Mouse (Mus musculus): ENCODE data around the gene Cog5. TPM values are rescaled to one million over a fixed set of nuclear protein-coding genes. Genes with fewer than 3 reads are reported as not detected.

Cog5 gene
- polyA plus RNA-seq, 1 experiment from 2014 or later, result 31.3 TPM

DNA sequence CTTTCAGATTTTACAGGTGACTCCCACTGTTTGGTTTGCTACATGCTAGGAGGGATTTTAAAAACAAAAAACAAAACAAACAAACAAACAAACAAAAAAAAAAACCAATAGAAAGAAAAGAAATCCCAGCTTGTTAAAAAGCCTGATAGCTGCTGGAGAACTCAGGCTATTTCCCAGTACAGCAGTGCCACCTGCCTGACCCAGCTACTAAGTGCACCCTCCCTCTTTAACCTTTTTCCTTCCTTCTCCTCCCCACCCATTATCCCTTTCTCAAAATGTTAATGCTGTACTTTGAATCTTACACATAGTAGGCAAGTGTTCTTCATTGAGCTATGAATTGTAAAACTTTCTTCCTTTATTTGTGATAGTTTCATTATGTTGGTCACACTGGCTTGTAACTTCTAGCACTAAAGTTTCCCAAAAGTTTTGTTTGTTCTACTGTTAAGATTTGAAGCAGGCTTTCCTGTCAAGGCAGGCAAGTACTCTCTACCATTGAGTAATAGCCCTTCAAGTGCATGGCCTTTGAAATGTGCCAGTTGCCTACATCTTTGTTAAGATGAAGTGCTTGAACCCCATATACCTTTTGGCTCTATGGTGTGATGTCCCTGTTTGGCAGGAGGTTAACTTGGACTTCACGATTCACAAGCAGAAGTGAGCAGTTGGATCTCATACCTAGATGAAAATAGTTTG lies 65.1 kb downstream of the Cog5 start:
- Histone ChIP-seq H3K9ac (ENCODE audit: low read length) (no peak overlapping the region), H3K4me2 (ENCODE audit: low read depth, low read length) (no peak overlapping the region), H3K27me3 (ENCODE audit: control insufficient read depth, insufficient read depth, low read length) (no peaks in the 10 kb centered on the region), H3K4me1 (ENCODE audit: control insufficient read depth, insufficient read depth, low read length) (no peaks in the 10 kb centered on the region; the same call in 1 of the 2 replicates), H3K4me3 (replicated peaks; ENCODE audit: low read length) (no peak overlapping the region), H3K9me3 (replicated peaks; ENCODE audit: control insufficient read depth, low read length) (no peaks in the 10 kb centered on the region), H3K36me3 (ENCODE audit: control insufficient read depth, insufficient read depth, low read length) (no peaks in the 10 kb centered on the region), H3K27ac (ENCODE audit: low read length) (no peak overlapping the region)
- ATAC-seq (ENCODE audit: insufficient read depth, low FRiP score), result no peak
- WGBS, result 64% methylated on average over 1 of the region's 1 CpGs

DNA sequence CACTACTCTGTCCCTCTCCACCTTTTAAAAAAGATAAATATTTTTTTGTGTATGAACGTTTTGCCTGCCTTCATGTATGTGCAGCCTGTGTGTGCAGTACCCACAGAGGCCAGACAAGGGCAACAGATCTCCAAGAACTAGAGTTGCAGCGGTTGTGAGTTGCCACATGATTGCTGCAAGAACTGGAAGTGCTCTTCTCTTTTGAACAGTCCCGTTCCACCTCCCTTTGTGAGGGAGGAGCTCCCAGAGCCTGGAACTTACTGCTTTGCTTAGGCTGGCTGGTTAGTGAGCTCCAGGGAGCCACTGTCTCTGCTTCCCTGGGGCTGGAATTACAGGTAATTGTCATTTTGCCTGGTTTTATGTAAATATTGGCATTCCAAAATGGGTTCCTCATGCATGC lies 69.9 kb downstream of the Cog5 start:
- Histone ChIP-seq H3K4me1 (ENCODE audit: control insufficient read depth, insufficient read depth, low read length) (no peaks in the 10 kb centered on the region; the same call in 1 of the 2 replicates), H3K27ac (ENCODE audit: low read length) (no peak overlapping the region), H3K4me2 (ENCODE audit: low read depth, low read length) (no peak overlapping the region), H3K9ac (ENCODE audit: low read length) (no peak overlapping the region), H3K27me3 (ENCODE audit: control insufficient read depth, insufficient read depth, low read length) (no peaks in the 10 kb centered on the region), H3K9me3 (replicated peaks; ENCODE audit: control insufficient read depth, low read length) (no peaks in the 10 kb centered on the region), H3K4me3 (replicated peaks; ENCODE audit: low read length) (no peak overlapping the region), H3K36me3 (ENCODE audit: control insufficient read depth, insufficient read depth, low read length) (no peaks in the 10 kb centered on the region)
- WGBS, result 81% methylated on average over 3 of the region's 3 CpGs
- no peak for ATAC-seq (ENCODE audit: insufficient read depth, low FRiP score)

DNA sequence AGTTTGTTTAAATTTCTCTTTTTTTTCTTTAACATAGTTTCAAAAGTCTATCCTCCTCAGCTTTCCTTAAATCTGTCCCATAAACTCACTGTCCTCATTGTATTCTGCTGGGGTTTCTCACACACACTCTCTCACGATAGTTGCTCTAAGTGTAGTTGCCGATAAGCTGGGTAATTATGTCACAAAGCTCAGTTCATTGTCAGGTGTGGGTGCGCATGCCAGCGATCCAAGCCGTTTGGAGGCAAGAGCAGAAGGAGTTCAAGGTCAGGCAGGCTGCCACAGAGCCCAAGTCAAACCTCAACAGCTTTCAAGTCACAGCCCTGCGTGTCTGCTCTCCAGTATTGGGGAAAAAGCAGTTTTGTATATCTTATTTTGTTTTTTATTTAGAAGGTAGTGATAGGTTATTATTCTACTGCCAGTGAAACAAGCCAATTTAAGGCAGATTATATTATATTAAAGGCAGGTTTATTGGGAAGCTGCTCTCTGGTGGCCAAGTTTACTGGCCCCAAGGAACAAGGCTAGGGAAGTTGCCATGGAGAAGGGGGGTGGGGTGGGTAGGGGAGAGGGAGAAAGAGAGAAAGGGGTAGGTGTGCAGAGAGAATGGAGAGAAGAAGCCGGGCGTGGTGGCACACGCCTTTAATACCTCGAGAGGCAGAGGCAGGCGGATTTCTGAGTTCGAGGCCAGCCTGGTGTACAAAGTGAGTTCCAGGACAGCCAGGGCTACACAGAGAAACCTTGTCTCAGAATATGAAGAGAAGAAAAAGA lies 71.0 kb downstream of the Cog5 start:
- no peaks in the 10 kb centered on the region; the same call in 1 of the 2 replicates for H3K4me1 ChIP-seq (ENCODE audit: control insufficient read depth, insufficient read depth, low read length)
- no peak overlapping the region for H3K27ac ChIP-seq (ENCODE audit: low read length)
- H3K36me3 ChIP-seq (ENCODE audit: control insufficient read depth, insufficient read depth, low read length), result no peaks in the 10 kb centered on the region
- ATAC-seq (ENCODE audit: insufficient read depth, low FRiP score), result no peak
- H3K9ac ChIP-seq (ENCODE audit: low read length), result no peak overlapping the region
- H3K4me3 ChIP-seq (replicated peaks; ENCODE audit: low read length), result no peak overlapping the region
- 85% methylated on average over 12 of the region's 12 CpGs for WGBS
- no peak overlapping the region for H3K4me2 ChIP-seq (ENCODE audit: low read depth, low read length)
- H3K9me3 ChIP-seq (replicated peaks; ENCODE audit: control insufficient read depth, low read length), result no peaks in the 10 kb centered on the region
- no peaks in the 10 kb centered on the region for H3K27me3 ChIP-seq (ENCODE audit: control insufficient read depth, insufficient read depth, low read length)

DNA sequence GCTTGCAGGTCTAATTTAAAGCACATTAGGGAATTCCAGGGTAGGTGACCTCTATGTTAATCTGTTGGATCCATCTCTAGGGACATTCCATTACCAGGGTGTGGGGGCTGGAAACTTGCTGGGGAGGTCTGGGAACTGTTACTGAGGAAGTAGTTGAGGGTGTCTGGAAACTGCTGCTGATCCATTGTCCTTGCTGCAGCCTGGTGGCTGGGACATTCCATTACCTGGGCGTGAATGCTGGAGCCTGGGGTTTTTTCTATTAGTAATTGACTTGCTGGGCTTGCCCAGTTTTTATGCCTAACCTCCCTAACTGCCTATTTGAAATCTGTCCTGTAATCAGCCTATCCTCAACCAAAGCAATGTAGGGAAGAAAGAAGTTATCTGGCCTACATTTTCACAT lies 72.0 kb downstream of the Cog5 start:
- Histone ChIP-seq H3K36me3 (ENCODE audit: control insufficient read depth, insufficient read depth, low read length) (no peaks in the 10 kb centered on the region), H3K4me1 (ENCODE audit: control insufficient read depth, insufficient read depth, low read length) (no peaks in the 10 kb centered on the region), H3K4me3 (replicated peaks; ENCODE audit: low read length) (no peak overlapping the region), H3K27me3 (ENCODE audit: control insufficient read depth, insufficient read depth, low read length) (no peaks in the 10 kb centered on the region), H3K9me3 (replicated peaks; ENCODE audit: control insufficient read depth, low read length) (no peaks in the 10 kb centered on the region), H3K27ac (ENCODE audit: low read length) (no peak overlapping the region), H3K9ac (ENCODE audit: low read length) (no peak overlapping the region), H3K4me2 (ENCODE audit: low read depth, low read length) (no peak overlapping the region)
- WGBS, result 54% methylated on average over 1 of the region's 1 CpGs
- ATAC-seq (ENCODE audit: insufficient read depth, low FRiP score), result no peak

DNA sequence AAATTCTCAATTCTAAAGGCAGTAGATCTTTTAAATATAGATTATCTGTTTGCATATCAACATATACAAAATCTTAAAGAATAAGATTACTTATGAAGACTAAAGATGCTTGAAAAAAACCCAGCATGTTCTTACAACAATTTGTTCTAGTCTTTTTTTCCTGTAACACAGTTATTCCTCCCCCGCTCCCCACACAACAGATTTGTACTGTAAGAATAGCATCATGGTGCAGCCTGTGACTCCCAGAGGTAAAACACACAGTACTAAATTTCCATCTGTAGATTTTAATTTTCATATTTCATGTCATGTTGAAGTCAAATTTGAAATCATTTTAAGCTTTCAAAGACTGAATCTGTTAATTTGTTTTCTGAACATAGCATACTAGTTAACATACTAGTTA lies 75.5 kb downstream of the Cog5 start:
- H3K27ac ChIP-seq (ENCODE audit: low read length), result no peak overlapping the region
- no peaks in the 10 kb centered on the region for H3K36me3 ChIP-seq (ENCODE audit: control insufficient read depth, insufficient read depth, low read length)
- H3K9ac ChIP-seq (ENCODE audit: low read length), result no peak overlapping the region
- H3K9me3 ChIP-seq (replicated peaks; ENCODE audit: control insufficient read depth, low read length), result no peaks in the 10 kb centered on the region
- 95% methylated on average over 1 of the region's 1 CpGs for WGBS
- no peaks in the 10 kb centered on the region for H3K27me3 ChIP-seq (ENCODE audit: control insufficient read depth, insufficient read depth, low read length)
- H3K4me3 ChIP-seq (replicated peaks; ENCODE audit: low read length), result no peak overlapping the region
- no peak overlapping the region for H3K4me2 ChIP-seq (ENCODE audit: low read depth, low read length)
- H3K4me1 ChIP-seq (ENCODE audit: control insufficient read depth, insufficient read depth, low read length), result no peaks in the 10 kb centered on the region
- no peak for ATAC-seq (ENCODE audit: insufficient read depth, low FRiP score)

DNA sequence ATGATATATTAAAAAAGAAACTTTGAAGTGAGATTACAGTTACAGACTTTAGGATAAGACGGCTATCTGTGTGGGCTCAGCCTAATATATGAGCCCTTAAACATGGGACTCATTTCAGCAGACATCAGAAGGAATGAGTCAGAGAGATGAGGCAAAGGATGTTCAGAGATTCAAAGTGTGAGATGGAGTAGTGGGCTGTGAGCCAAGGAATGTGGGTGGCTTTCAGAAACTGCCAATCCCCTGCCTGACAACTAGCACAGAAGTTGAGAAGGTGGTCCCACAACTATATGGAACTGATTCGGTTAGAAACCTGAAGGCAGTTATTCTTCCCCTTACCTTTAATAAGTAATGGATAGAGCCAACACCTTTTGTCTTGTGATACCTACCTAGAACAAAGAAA lies 79.9 kb downstream of the Cog5 start:
- ATAC-seq (ENCODE audit: insufficient read depth, low FRiP score), result no peak
- H3K9me3 ChIP-seq (replicated peaks; ENCODE audit: control insufficient read depth, low read length), result no peaks in the 10 kb centered on the region
- no peak overlapping the region for H3K4me3 ChIP-seq (replicated peaks; ENCODE audit: low read length)
- H3K27me3 ChIP-seq (ENCODE audit: control insufficient read depth, insufficient read depth, low read length), result no peaks in the 10 kb centered on the region
- H3K4me2 ChIP-seq (ENCODE audit: low read depth, low read length), result no peak overlapping the region
- H3K27ac ChIP-seq (ENCODE audit: low read length), result no peak overlapping the region
- H3K4me1 ChIP-seq (ENCODE audit: control insufficient read depth, insufficient read depth, low read length), result no peaks in the 10 kb centered on the region
- 84% methylated on average over 2 of the region's 2 CpGs for WGBS
- H3K36me3 ChIP-seq (ENCODE audit: control insufficient read depth, insufficient read depth, low read length), result no peaks in the 10 kb centered on the region
- no peak overlapping the region for H3K9ac ChIP-seq (ENCODE audit: low read length)

DNA sequence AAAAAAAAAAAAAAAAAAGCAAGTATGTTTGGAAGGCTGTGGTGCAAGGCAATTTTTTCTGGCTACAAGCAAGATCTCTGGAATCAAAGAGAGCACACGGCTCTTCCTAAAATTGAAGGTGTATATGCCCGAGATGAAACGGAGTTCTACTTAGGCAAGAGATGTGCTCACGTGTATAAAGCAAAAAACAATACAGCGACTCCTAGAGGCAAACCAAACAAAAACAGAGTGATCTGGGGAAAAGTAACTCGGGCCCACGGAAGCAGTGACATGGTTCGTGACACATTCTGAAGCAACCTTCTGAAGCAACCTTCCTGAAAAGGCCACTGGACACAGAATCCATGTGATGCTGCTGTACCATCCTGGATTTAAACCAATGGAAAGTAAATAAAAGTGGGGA lies 92.6 kb downstream of the Cog5 start:
- no peaks in the 10 kb centered on the region for H3K27me3 ChIP-seq (ENCODE audit: control insufficient read depth, insufficient read depth, low read length)
- H3K9ac ChIP-seq (ENCODE audit: low read length), result no peak overlapping the region
- H3K4me2 ChIP-seq (ENCODE audit: low read depth, low read length), result no peak overlapping the region
- H3K4me1 ChIP-seq (ENCODE audit: control insufficient read depth, insufficient read depth, low read length), result no peaks in the 10 kb centered on the region
- H3K27ac ChIP-seq (ENCODE audit: low read length), result no peak overlapping the region
- no peaks in the 10 kb centered on the region for H3K36me3 ChIP-seq (ENCODE audit: control insufficient read depth, insufficient read depth, low read length)
- no peak for ATAC-seq (ENCODE audit: insufficient read depth, low FRiP score)
- 86% methylated on average over 8 of the region's 8 CpGs for WGBS
- no peak overlapping the region for H3K4me3 ChIP-seq (replicated peaks; ENCODE audit: low read length)
- no peaks in the 10 kb centered on the region for H3K9me3 ChIP-seq (replicated peaks; ENCODE audit: control insufficient read depth, low read length)

DNA sequence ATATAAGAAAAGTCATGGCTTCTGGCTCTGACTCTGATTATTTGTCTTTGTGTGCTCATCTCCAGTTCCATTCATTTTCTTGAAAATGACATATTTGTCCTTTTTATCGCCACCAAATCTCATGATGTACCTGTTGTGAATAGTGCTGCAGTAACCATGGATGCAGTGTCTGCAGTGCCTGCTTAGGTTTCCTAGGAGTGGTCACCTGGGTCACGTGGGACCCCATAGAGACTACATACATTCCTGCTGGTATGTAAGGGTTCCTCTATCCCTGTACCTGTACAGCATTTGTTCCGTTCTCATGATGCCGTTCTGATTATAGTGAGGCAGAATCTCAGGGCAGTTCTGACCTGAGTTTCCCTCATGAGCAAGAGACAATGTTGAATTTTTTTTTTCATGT lies 95.2 kb downstream of the Cog5 start:
- H3K36me3 ChIP-seq (ENCODE audit: control insufficient read depth, insufficient read depth, low read length), result no peaks in the 10 kb centered on the region
- 91% methylated on average over 4 of the region's 4 CpGs for WGBS
- no peaks in the 10 kb centered on the region for H3K9me3 ChIP-seq (replicated peaks; ENCODE audit: control insufficient read depth, low read length)
- no peaks in the 10 kb centered on the region for H3K27me3 ChIP-seq (ENCODE audit: control insufficient read depth, insufficient read depth, low read length)
- H3K27ac ChIP-seq (ENCODE audit: low read length), result no peak overlapping the region
- H3K9ac ChIP-seq (ENCODE audit: low read length), result no peak overlapping the region
- H3K4me2 ChIP-seq (ENCODE audit: low read depth, low read length), result no peak overlapping the region
- ATAC-seq (ENCODE audit: insufficient read depth, low FRiP score), result no peak
- no peak overlapping the region for H3K4me3 ChIP-seq (replicated peaks; ENCODE audit: low read length)
- no peaks in the 10 kb centered on the region for H3K4me1 ChIP-seq (ENCODE audit: control insufficient read depth, insufficient read depth, low read length)

DNA sequence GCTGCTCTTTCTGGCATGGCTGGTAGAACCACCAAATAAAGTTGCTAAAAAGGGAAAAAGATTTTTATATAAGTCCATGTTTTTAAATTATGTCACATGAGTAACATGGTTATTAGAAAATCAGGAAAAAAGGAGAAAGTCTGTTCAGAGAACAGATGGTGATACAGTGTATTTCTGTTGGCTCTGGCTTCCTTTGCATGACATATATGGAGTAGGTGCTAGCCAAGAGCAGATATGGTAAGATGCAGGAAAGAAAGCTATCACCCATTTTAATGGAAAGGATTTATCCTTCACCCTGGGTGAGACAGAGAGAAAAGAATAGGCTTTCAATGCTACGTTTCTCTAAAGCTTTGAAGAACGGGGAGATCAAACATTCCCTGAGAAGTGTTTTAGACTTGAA lies 99.8 kb downstream of the Cog5 start:
- no peak for ATAC-seq (ENCODE audit: insufficient read depth, low FRiP score)
- Histone ChIP-seq H3K36me3 (ENCODE audit: control insufficient read depth, insufficient read depth, low read length) (no peaks in the 10 kb centered on the region), H3K4me3 (replicated peaks; ENCODE audit: low read length) (no peak overlapping the region), H3K27me3 (ENCODE audit: control insufficient read depth, insufficient read depth, low read length) (no peaks in the 10 kb centered on the region), H3K4me2 (ENCODE audit: low read depth, low read length) (no peak overlapping the region), H3K9ac (ENCODE audit: low read length) (no peak overlapping the region), H3K9me3 (replicated peaks; ENCODE audit: control insufficient read depth, low read length) (no peaks in the 10 kb centered on the region), H3K27ac (ENCODE audit: low read length) (no peak overlapping the region), H3K4me1 (ENCODE audit: control insufficient read depth, insufficient read depth, low read length) (no peaks in the 10 kb centered on the region)
- 53% methylated on average over 2 of the region's 2 CpGs for WGBS

Data from stomach, embryonic 16.5 days (tissue).